Mouse (Mus musculus) liver, postnatal 0 days (tissue): ENCODE data around the gene Neurod2. TPM values are rescaled to one million over a fixed set of nuclear protein-coding genes. Genes with fewer than 3 reads are reported as not detected.

Experiments used
- ATAC-seq: fragments of 200-750 bp; cut with Nextera tagmentation; 2 replicates; pipeline ENCODE4 v1.8.0; 2017; ENCODE audit warnings: mild to moderate bottlenecking, moderate library complexity
- DNase-seq: peaks from one replicate; pipeline ENCODE4 v3.0.0-alpha.2; 2016
- H3K27ac ChIP-seq: fragments of 300-500 bp; sonication (generic); 2 replicates; pipeline ENCODE4 v1.5.1; 2014; ENCODE audit warnings: antibody characterized with exemption, moderate library complexity, mild to moderate bottlenecking, low read depth
- H3K27me3 ChIP-seq: fragments of 300-500 bp; sonication (generic); 2 replicates; pipeline ENCODE4 v1.6.1; 2014; ENCODE audit warnings: low read length, control low read depth, mixed read lengths; ENCODE audit not compliant: insufficient read depth
- H3K36me3 ChIP-seq: fragments of 300-500 bp; sonication (generic); replicated peaks from 2 replicates; pipeline ENCODE4 v1.6.1; 2014; ENCODE audit warnings: mild to moderate bottlenecking, control low read depth, low read length, moderate library complexity, mixed read lengths; ENCODE audit not compliant: insufficient read depth
- H3K4me1 ChIP-seq: fragments of 300-500 bp; sonication (generic); 2 replicates; pipeline ENCODE4 v1.6.1; 2014; ENCODE audit warnings: antibody characterized with exemption, mild to moderate bottlenecking, control low read depth; ENCODE audit not compliant: insufficient read depth
- H3K4me2 ChIP-seq: fragments of 300-500 bp; sonication (generic); 2 replicates; pipeline ENCODE4 v1.6.1; 2014; ENCODE audit warnings: low read depth, mild to moderate bottlenecking, low read length, moderate library complexity, mixed read lengths
- H3K4me3 ChIP-seq: fragments of 300-500 bp; sonication (generic); 2 replicates; pipeline ENCODE4 v1.5.1; 2014; ENCODE audit warnings: low read depth, low read length
- H3K9ac ChIP-seq: fragments of 300-500 bp; sonication (generic); replicated peaks from 2 replicates; pipeline ENCODE4 v1.6.1; 2014; ENCODE audit warnings: mild to moderate bottlenecking, moderate library complexity
- H3K9me3 ChIP-seq: fragments of 300-500 bp; sonication (generic); 2 replicates; pipeline ENCODE4 v1.6.1; 2016; ENCODE audit warnings: mild to moderate bottlenecking, control low read depth, low read length, mixed read lengths
- CTCF ChIP-seq: sonication (generic); IDR thresholded peaks from 2 replicates; pipeline ENCODE4 v1.5.1; 2016; ENCODE audit warnings: antibody characterized with exemption, low read depth
- EP300 ChIP-seq: IDR thresholded peaks from 2 replicates; pipeline ENCODE4 v1.6.1; 2016; ENCODE audit warnings: antibody characterized with exemption, low read depth, mild to moderate bottlenecking
- WGBS: fragments of 180-500 bp; shearing (Covaris S2); extraction: QIAGEN DNeasy Blood & Tissue Kit; methylation state at CpG from one replicate; pipeline ENCODE4 v1.1.7; 2014; ENCODE audit not compliant: insufficient replicate concordance; 5-methylcytosine and 5-hydroxymethylcytosine counted together
- polyA plus RNA-seq: library from polyadenylated mRNA; unstranded; fragments of >200 nt; fragmentation: Nextera tagmentation; extraction: Ambion mirVana; gene quantifications from 2 replicates; pipeline ENCODE4 v1.2.1, GENCODE M21; 2015

Neurod2 gene
- polyA plus RNA-seq, 1 experiment from 2014 or later = not detected

DNA sequence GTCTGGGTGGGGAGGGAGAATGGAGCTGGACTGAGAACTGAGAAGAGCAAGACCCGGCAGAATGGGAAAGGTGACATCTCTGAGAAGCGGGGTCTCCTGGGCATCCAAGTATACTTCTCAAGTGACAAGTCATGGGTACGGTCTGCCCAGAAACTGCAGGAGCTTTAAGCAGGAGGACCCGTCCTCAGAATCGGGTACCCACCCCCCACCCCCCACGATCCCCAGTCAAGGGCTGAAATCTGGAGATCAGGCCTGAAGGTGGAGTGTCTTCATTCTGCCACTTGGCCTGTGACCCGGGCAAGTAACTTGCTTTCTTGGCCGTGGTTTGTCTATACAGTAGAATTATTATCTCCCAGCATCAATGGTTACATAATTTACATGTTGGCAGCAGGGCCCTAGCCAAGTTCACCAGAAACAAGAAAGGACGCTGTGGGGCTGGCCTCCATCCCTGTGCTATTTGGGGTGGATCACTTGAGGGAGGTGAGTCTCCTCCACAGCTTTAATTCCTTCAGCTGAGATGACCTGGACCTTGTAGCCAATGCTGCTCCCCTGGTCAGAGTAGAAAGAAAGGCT is 34.3 kb downstream of the Neurod2 start:
- TF ChIP-seq EP300 (no peak), CTCF (no peak)
- DNase-seq (no peak), ATAC-seq (no peak)
- H3K4me1 ChIP-seq = peaks cover 20% of the 10 kb centered on the region
- peaks cover 43% of the 10 kb centered on the region for H3K27me3 ChIP-seq
- peak overlapping the region; percentile 74 for H3K9ac ChIP-seq
- H3K27ac ChIP-seq = no peak overlapping the region; the same call in 1 of the 2 replicates
- 6% methylated on average over 9 of the region's 9 CpGs for WGBS
- H3K36me3 ChIP-seq = no peaks in the 10 kb centered on the region
- no peaks in the 10 kb centered on the region for H3K9me3 ChIP-seq
- peak overlapping the region; percentile 80 for H3K4me2 ChIP-seq
- H3K4me3 ChIP-seq = peak overlapping the region; percentile 60

DNA sequence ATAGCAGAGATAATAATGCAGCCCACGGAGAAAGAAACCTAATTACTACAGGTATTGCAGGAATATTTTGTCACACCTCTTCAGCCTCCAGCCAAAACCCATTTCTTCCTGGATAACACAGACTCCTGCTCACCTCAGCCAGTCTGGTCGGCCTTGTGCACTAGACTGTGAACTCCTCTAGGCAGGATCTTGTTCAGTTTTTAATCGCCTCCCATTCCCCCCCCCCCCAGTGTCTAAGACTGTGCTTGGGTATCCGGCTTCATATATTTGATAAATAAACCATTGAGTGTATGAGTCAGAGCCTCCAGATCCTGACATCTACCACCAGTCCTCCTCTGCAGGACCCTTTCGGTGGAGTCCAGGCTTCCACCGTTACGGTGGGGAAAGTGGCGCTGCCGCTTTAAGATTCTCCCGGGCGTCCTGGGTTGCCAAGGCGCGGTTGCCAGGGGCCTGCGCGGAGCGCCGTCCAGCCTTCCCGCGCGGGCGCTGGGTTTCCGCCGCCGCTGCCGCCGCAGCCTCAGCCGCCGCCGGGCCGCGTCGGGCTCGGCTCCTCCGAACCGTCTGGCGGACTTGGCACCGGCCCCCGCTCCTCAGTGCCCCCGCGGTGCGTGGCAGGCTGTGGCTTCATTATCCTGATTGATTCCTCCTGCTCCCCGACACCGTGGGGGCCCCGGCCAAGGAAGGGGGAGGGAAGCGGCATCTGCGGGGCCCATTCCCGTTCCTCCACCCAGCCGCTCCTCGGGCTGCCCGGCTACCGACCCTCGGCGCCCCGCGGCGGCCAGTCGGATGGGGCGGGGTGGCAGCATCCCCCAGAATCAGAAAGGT is 35.0 kb downstream of the Neurod2 start:
- Histone ChIP-seq H3K4me1 (peaks cover 20% of the 10 kb centered on the region), H3K27ac (peak overlapping the region; percentile 11; the same call in 1 of the 2 replicates), H3K9me3 (no peaks in the 10 kb centered on the region), H3K36me3 (no peaks in the 10 kb centered on the region), H3K27me3 (peaks cover 43% of the 10 kb centered on the region), H3K4me2 (peak overlapping the region; percentile 80), H3K9ac (peak overlapping the region; percentile 74), H3K4me3 (peak overlapping the region; percentile 60)
- DNase-seq (peak; percentile 69), ATAC-seq (0 out of 2 replicates have a peak, but pooled peaks have one; percentile 19)
- TF ChIP-seq CTCF (no peak), EP300 (no peak)
- WGBS = 3% methylated on average over 47 of the region's 58 CpGs

DNA sequence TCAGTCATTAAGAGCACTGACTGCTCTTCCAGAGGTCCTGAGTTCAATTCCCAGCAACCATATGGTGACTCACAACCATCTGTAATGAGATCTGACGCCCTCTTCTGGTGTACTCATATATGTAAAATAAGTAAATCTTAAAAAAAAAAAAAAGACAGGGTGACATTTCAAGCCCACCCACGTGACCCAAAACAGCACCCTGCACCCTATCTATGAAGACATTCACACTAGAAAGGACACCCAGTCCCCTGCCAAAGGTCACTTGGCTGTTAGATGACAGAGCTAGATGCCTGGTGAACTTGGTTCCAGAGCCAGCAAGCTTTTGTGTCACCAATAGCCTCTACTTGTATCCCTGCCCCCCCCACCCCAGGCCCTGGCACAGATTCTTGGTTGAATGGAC is 36.4 kb downstream of the Neurod2 start:
- Histone ChIP-seq H3K27ac (no peak overlapping the region), H3K4me1 (peaks cover 14% of the 10 kb centered on the region), H3K9me3 (no peaks in the 10 kb centered on the region), H3K36me3 (no peaks in the 10 kb centered on the region), H3K27me3 (peaks cover 37% of the 10 kb centered on the region), H3K4me3 (no peak overlapping the region), H3K9ac (no peak overlapping the region), H3K4me2 (no peak overlapping the region)
- peak; percentile 40; the same call in 1 of the 2 replicates for ATAC-seq
- no peak for TF ChIP-seq EP300
- no peak for TF ChIP-seq CTCF
- DNase-seq = peak; percentile 27
- WGBS = 34% methylated on average over 2 of the region's 2 CpGs

DNA sequence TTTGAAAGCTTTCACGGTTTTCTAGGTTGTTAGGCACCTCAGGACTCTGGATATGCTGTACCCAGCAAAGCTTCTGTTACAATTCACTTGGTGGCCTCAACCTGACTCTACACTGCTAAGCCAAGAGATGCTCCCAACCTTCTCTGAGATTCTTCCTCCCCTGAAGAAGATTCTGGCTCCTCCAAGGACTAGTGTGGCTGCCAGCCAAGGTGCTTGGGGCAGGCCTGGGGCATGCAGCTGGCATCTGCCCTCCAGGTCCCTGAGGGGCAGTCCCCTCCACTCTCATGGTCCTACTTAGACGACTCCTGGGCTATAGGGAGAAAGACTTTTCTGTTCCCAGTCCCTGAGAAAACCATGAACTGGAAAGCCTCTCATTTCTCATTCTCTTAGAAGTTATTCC is 38.5 kb downstream of the Neurod2 start:
- H3K27ac ChIP-seq = no peak overlapping the region
- H3K9ac ChIP-seq = no peak overlapping the region
- peaks cover 3% of the 10 kb centered on the region for H3K4me1 ChIP-seq
- H3K4me3 ChIP-seq = no peak overlapping the region
- DNase-seq = no peak
- WGBS = 57% methylated on average over 2 of the region's 2 CpGs
- no peak for ATAC-seq
- peaks cover 26% of the 10 kb centered on the region for H3K27me3 ChIP-seq
- H3K9me3 ChIP-seq = no peaks in the 10 kb centered on the region
- no peaks in the 10 kb centered on the region for H3K36me3 ChIP-seq
- no peak overlapping the region for H3K4me2 ChIP-seq
- TF ChIP-seq CTCF (no peak), EP300 (no peak)

DNA sequence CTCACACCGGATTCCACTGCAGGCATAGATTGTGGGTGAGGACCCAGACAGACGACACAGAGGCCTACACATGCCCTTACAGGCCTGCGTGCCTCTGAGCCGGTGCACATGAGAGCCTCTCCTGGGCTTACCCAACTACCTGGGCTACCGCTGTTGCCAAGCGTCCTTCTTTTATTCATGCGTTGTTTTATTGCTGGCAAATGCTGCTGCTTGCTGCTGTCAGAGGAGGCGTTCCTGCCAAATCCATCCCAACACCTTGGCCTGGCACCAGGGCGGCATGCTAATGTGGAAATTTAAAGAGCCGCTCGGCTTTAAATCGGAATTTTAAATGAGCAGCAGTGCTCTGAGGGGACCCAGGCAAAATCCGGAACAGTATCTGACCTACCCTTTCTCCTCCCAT is 39.6 kb downstream of the Neurod2 start:
- WGBS = 56% methylated on average over 13 of the region's 13 CpGs
- Histone ChIP-seq H3K36me3 (no peaks in the 10 kb centered on the region), H3K27me3 (peaks cover 16% of the 10 kb centered on the region), H3K4me3 (no peak overlapping the region), H3K4me1 (peaks cover 3% of the 10 kb centered on the region), H3K9ac (no peak overlapping the region), H3K27ac (no peak overlapping the region), H3K4me2 (no peak overlapping the region), H3K9me3 (no peaks in the 10 kb centered on the region)
- DNase-seq (no peak), ATAC-seq (no peak)
- TF ChIP-seq EP300 (no peak), CTCF (no peak)

DNA sequence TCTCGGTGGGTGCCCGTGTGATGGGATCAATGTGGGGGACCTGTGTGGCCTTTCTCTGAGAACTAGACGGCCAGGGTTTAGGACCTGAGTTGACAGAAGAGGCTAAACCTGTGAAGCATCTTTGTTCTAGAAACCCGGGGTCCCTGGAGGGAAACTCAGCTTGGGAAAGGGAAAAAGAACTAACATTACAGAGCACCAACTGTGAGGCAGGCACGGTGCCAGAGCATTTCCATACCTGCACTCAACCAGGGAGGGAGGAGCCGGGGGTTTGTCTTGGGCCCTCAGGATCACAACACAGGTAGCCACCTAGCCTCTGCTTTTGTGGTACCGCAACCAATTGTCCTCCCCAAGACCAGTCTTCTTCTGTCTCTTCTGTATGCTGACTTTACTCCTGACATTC is 41.5 kb downstream of the Neurod2 start:
- Histone ChIP-seq H3K9me3 (no peaks in the 10 kb centered on the region), H3K4me2 (no peak overlapping the region), H3K4me3 (no peak overlapping the region), H3K36me3 (no peaks in the 10 kb centered on the region), H3K9ac (no peak overlapping the region), H3K4me1 (no peaks in the 10 kb centered on the region), H3K27me3 (no peaks in the 10 kb centered on the region), H3K27ac (no peak overlapping the region)
- WGBS = 49% methylated on average over 7 of the region's 7 CpGs
- no peak for TF ChIP-seq EP300
- TF ChIP-seq CTCF = no peak
- no peak for ATAC-seq
- DNase-seq = no peak
